Mouse (Mus musculus) skeletal muscle tissue, adult 2 months (tissue): ENCODE measurements around the gene Gm20896.
"Not testable (repeated sequence)": the region's sequence is repeated elsewhere in the genome, so short reads cannot be mapped to it uniquely, and the experiment has no call there.

Source experiments
- DNase-seq: peaks from one replicate; pipeline ENCODE4 v3.0.0-alpha.2; 2012; ENCODE audit warnings: low read depth, low spot score

The Gm20896 gene

DNA sequence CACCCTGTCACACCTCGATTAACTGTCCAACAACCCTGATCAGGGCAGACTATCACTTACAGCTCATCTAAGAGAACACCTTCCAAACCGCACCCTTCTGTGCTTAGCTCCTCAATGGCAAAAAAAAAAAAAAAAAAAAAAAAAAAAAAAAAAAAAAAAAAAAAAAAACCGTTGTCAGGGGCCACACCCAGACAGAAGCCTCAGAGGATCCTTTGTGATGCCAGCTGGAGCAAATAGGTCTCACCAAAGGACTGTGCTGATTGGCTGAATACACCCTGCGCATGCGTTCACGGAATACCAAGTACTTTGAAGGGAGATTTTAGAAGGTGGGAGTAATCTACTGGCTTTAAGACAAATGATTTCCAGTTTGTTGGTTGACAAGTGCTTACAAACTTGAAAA, at the start of gene Gm20896:
Gene Gm20896 (minus strand): TSS at position 101 of the 400 bp plus-strand sequence.
- not testable (repeated sequence) for DNase-seq
